Mouse (Mus musculus) left cerebral cortex, adult 8-10 months (tissue): ENCODE measurements around the gene Pate3. TPM values are rescaled to one million over a fixed set of nuclear protein-coding genes. Genes with fewer than 3 reads are reported as not detected.
"Not testable (repeated sequence)": the region's sequence is repeated elsewhere in the genome, so short reads cannot be mapped to it uniquely, and the experiment has no call there.

Experiments used
- DNase-seq, 2 experiments: peaks; one replicate each; pipeline ENCODE4 v3.0.0; 2022; ENCODE audit warnings: low spot score in 2 of 2
- total RNA-seq, 4 experiments: library from RNA; stranded (reverse); gene quantifications; 2 replicates each; pipeline ENCODE4 v1.2.4; 2022

The Pate3 gene
- total RNA-seq, result not detected

DNA sequence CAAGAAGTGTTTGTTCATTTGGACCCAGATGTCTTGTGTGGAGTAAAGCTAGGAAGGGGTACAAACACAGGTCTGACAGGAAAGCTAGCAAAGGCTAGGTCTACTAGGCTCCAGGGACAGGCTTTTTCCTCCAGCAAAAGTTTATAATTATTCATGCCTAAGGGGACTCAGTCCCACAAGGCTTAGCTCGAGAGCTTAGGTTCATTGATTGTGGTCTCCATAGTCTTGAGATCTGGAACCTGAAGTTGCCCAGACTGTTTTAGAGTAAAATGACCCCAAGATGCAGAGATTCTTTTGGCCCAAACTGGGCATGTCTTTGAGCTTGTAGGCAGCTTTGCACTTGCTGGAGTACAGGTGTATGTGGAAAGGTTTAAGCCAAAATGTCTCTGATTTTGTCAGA, at the start of gene Pate3:
Gene Pate3, minus strand, starts transcription at position 101 of the 400 bp plus-strand sequence.
- DNase-seq, result no peak

DNA sequence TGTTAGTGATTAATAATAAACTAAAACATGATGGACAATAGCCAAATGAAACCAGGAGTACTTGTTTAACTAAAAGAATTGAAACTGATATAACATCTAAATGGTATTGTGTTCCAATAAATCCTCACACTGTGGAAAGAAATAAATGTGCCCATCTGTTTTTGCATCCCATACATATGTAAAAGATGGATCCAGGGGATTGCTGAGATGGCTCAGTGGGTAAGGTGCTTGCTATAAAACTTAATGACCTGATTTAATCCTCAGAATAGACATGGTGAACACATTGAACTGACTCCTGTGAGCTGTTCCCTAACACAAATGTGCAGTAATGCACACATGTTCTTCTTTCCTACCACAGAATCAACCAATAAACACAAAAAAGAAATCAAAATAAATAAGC, 43.9 kb upstream of the Pate3 start:
- DNase-seq, result no peak

DNA sequence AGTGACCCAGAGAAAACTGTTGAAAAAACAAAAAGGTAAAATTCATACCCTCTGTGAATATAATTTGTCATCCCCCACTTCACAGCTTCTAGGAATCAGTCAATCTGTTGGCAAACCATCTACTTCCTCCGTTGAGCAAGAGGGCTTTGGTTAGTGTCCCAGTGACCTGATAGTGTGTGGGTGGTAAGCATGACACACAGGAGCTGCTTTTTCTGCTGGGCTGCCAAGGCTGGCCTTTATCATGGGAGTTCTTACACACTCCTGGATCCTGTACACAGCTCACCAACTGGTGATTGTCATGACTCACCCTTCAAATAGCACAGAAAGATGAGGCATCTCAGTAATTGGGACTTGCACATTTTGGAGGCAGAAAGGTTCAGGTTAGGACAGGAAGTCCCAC, 39.0 kb upstream of the Pate3 start, which contains the start of gene Pate1:
Gene Pate1, minus strand, starts transcription at position 378 of the 400 bp plus-strand sequence.
- DNase-seq, result peak in 1 of 2 experiments; percentile 18

DNA sequence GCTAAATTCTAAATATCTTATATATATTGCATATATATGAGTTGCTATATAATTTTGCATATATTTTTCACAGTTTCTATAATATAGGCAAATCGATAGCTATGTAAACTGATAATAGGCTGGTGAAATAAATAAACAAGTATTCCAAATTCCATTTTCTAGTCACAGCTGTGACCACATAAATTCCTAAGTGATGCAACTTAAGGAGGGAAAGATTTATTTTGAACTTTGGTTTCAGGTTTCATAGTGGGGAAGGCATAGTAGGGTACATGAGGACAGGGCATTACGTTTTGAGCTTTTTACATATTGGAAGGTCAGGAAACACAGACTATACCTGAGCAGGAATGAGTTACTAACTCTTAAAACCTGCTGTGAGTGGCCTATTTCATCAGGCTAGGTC, 25.6 kb upstream of the Pate3 start:
- DNase-seq, result no peak

DNA sequence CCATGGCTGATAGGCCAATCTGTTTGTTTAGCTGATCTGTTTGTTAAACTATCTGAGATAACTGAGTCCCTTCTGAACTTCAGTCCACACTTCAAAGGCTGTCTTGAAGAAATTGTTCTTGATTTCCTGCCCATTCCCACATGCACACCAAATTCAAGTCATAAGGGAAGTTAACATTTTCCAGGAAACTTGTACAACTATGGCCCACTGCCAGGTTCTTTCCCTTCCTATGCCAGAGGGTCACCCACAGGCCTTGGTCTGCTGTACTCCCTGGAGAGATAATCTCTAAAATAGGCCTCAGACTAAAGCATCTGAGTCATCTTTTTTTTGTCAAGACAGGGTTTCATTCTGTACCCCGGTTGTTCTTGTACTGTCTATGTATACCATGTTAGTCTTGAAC, 15.0 kb downstream of the Pate3 start:
- DNase-seq, result no peak

DNA sequence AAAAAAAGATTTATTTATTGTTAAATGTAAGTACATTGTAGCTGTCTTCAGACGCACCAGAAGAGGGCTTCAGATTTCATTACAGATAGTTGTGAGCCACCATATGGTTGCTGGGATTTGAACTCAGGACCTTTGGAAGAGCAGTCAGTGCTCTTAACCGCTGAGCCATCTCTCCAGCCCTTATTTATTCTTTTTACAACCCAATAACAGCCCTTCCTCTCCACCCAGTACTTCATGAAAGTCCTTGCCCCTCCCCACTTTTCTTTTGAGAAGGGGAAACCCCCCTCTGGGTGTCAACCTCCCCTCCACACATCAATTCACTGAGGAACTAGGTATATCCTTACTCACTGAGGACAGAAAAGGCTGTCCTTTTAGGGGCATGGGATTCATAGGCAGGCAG, 31.2 kb downstream of the Pate3 start:
- DNase-seq, result not testable (repeated sequence)

DNA sequence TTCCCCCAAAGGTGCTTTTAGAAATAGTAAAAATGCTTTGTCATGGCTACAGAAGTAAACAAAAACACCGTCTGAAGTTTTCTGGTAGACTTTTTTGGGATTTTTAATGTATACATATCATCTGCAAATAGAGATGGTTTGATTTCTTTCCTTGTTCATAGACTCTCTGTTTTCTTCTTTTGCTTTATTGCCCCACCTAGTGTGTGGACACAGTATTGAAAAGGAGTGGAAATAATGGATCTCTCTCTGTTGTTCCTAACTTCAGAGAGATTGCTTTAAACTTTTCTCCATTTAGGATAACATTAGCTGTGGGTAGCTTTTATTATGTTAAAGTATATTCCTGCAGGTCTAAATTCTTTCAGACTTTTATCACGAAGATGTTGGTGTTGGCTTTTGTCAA, 34.0 kb downstream of the Pate3 start:
- DNase-seq, result no peak

DNA sequence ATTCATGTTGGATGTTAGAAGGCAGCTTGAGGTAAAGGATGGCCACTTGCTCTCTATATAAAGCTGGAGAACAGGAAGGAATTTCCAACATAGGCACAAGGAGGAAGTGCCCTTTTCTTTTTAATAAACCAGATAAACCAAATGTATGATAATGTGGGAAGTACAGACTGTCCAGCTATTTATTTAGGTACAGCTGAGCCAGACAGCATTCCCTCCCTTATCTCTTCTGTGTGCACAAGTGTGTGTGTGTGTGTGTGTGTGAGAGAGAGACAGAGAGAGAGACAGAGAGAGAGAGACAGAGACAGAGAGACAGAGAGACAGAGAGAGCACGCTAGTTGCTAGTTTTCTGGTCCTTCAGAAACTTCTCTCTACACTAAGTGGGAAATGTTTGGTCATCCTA, 36.2 kb downstream of the Pate3 start, which contains the start of gene Pate4:
Gene Pate4, minus strand, starts transcription at position 101 of the 400 bp plus-strand sequence.
- DNase-seq, result no peak

DNA sequence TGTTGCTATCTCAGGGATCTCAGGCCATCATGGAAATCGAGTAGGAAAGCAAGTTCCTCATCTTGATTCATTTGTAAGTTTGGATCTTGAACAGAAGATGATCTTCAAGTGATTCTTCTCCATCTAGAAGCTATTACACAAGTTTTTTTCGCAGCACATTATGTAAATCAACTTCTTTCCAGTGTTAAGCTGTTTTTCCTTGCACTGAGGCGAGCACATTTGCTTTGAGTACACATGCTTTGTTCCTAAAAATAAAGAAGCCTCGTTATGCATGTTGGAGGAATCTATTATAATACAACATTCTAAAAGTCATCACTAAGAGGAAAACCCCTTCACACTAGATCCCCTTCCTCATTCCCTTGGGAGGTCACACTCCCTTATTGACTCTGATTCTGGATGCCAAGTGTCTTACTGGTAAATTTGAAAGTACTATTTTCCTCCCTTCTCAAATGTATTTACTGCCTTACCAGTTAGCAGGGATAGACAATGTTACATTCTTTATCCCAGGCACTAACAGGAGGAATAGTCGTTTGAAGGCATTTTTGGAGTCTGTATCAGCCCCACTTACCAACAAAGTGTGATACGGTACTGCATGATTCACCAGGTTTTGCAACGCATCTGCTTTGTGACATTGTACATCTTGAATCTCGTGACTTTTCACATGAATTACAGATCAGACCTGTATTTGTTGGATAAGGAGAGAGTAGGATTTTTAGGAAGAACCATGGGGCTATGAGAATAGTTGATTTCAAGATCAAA, 40.2 kb downstream of the Pate3 start:
- peak in 1 of 2 experiments; percentile 9 for DNase-seq

Other genes starting within 250 kb of the Pate3 start
- gene Cdon, start 227.1 kb downstream of the Pate3 start, total RNA-seq, result 10 to 100 TPM in 2 of 4 experiments, 1 to 10 TPM in 2; 8.7 to 12.5 (median 10.3) TPM
- gene Gm1113, start 129.9 kb downstream of the Pate3 start, total RNA-seq, result not detected
- gene Ddx25, start 89.7 kb downstream of the Pate3 start, total RNA-seq, result 10 to 100 TPM; 17.6 to 19.4 (median 18.3) TPM
- 10 to 100 TPM; 11.9 to 13.9 (median 12.5) TPM for gene Pus3, start 89.6 kb downstream of the Pate3 start, total RNA-seq
- 1 to 10 TPM in 1 of 4 experiments, under 1 TPM in 3; 0.77 to 1.9 (median 0.79) TPM for gene Pate2, start 77.9 kb downstream of the Pate3 start, total RNA-seq
- 10 to 100 TPM in 1 of 4 experiments, 1 to 10 TPM in 3; 8.7 to 11.8 (median 9.6) TPM for gene Hyls1, start 77.8 kb downstream of the Pate3 start, total RNA-seq
- gene Pate4, start 36.3 kb downstream of the Pate3 start, total RNA-seq, result not detected
- not detected for gene Pate1, start 39.2 kb upstream of the Pate3 start, total RNA-seq
- not detected for gene Gm17677, start 92.8 kb upstream of the Pate3 start, total RNA-seq
- not detected for gene Gm17727, start 129.9 kb upstream of the Pate3 start, total RNA-seq
- gene Gm27235, start 141.9 kb upstream of the Pate3 start, total RNA-seq, result not detected
- not detected for gene D730048I06Rik, start 141.9 kb upstream of the Pate3 start, total RNA-seq
- not detected for gene 9230110F15Rik, start 195.9 kb upstream of the Pate3 start, total RNA-seq